Mouse (Mus musculus) small intestine, adult 2 months (tissue): ENCODE results near the gene Dzank1.

Source experiments
- CTCF ChIP-seq: fragments of 200-500 bp; IDR thresholded peaks from 2 replicates; pipeline ENCODE4 v1.5.1; 2012; ENCODE audit warnings: low read depth, mild to moderate bottlenecking, control low read depth, inconsistent platforms, low read length, moderate library complexity, mixed read lengths; ENCODE audit not compliant: insufficient replicate concordance, insufficient read length; ENCODE audit errors: extremely low read depth
- POLR2A ChIP-seq: fragments of 200-500 bp; IDR thresholded peaks from 2 replicates; pipeline ENCODE4 v1.6.1; 2012; ENCODE audit warnings: low read depth, mild to moderate bottlenecking, control low read depth, inconsistent platforms, low read length, moderate library complexity

- TF ChIP-seq POLR2A (no peak), CTCF (no peak)
Measured at GRCm38 (mm10) chr2:144464799-144465760, 62.1 kb downstream of the Dzank1 start.
